Mouse (Mus musculus) C2C12 (cell line): Measurements from ENCODE around the gene Ipcef1.

Experiments
- CTCF ChIP-seq: IDR thresholded peaks from one replicate; pipeline ENCODE4 v1.5.1; 2011; ENCODE audit not compliant: control insufficient read depth, insufficient read depth, insufficient read length
- MAX ChIP-seq: IDR thresholded peaks from one replicate; pipeline ENCODE4 v1.6.1; 2011; ENCODE audit warnings: mild to moderate bottlenecking, control low read depth
- MYOD1 ChIP-seq: IDR thresholded peaks from one replicate; pipeline ENCODE4 v1.6.1; 2011; ENCODE audit warnings: low read depth; ENCODE audit not compliant: control insufficient read depth, insufficient read length
- MYOG ChIP-seq: IDR thresholded peaks from one replicate; pipeline ENCODE4 v1.6.1; 2011; ENCODE audit not compliant: control insufficient read depth, insufficient read length; ENCODE audit errors: extremely low read depth
- USF1 ChIP-seq: IDR thresholded peaks from one replicate; pipeline ENCODE4 v1.6.1; 2011; ENCODE audit warnings: low read depth, mild to moderate bottlenecking, control low read depth, moderate library complexity

DNA sequence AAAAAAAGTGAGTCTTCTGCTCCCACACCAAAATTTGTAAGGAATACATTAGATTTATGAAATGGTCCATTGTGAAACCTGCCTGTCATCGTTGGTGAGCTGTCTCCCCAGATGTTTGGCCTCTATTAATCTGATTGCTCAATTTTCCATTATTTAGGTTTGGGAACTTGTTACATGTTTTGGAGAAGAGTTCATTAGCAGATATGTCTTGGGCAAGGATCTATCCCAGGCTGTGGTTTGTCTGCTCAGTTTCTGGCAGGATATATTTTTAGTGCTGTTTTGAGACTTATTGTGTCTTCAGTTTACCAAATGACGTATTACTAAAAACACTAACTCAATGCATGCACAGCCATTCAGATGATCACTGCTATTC lies 4.4 kb downstream of the Ipcef1 start:
- TF ChIP-seq USF1 = no peak
- TF ChIP-seq CTCF = no peak
- TF ChIP-seq MYOG = no peak
- no peak for TF ChIP-seq MYOD1
- TF ChIP-seq MAX = no peak
